Mouse (Mus musculus) liver, adult (tissue): ENCODE results near the gene Dtnbp1.

Experiments used
- GATA4 ChIP-seq: IDR thresholded peaks from 2 replicates; pipeline ENCODE4 v1.6.1; 2014; ENCODE audit warnings: mild to moderate bottlenecking, low read length; ENCODE audit not compliant: insufficient replicate concordance

The Dtnbp1 gene

DNA sequence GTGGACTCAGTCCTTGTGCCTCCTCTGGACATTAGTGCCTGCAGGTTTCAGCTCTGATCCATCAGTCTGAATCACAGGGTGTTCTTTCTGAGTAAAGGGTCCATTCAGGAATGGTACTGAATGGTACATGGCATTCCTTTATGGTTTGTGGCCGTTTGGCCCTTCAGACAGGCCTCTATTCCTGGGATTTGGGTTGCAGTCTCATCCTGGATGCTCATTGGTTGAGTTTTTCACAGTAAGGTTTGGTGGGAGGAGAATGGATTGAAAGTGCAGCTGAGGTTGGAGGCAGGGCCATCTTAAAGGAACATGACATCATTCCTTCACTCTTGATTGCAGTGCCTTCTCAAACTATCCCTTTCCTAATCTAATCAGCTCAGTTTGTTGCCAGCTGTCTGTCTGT, 93.2 kb downstream of the Dtnbp1 start:
- no peak for TF ChIP-seq GATA4

DNA sequence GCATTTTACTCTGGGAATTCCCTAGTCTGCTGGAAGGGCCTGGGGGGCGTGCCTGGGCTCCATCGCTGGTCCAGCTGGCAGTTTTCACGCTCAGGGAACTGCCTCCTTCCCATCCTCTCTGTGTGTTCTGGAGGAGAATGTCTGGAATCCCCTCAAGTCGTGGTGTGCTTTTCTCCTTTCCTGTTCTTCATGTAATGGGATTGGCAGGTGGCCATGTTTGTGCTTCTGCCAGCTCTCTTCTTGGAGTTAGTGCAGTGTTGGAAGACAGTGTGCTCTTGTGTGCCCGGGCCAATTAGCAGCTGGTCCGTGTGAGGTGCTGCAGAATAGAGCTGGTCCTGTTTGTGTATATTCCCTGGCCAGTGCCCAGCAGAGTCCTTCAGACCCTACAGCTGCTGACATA, 94.2 kb downstream of the Dtnbp1 start:
- no peak for TF ChIP-seq GATA4

DNA sequence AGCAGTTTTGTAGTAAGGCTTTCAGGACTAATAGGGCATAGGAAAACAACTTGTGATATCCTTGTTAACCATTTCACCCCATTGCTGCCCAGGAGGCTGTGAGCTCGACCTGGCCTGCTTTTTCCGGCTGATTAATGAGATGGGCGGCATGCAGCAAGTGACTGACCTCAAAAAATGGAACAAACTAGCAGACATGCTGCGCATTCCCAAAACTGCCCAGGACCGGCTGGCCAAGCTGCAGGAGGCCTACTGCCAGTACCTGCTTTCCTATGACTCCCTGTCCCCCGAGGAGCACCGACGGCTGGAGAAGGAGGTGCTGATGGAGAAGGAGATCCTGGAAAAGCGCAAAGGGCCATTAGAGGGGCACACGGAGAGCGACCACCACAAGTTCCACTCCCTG, 95.8 kb downstream of the Dtnbp1 start:
- TF ChIP-seq GATA4: no peak

DNA sequence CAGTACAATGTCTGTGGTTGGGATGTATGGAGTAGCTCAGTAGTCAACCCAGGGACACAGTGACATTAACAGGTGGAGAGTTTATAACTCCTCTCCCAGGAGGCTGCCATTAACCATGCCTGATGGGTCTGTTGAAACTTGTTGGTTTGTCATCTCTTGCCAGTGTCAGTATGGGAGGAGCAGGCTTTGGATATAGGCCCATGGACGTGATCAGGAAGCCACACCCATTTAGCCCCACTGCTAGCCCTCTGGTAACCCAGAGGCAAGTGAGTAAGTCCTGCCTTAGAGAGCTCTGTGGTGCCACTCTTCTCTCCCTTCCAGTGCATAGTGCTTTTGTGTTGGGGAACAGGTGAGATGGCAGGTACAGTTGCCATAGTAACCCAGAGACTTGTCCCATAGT, 97.7 kb downstream of the Dtnbp1 start:
- no peak for TF ChIP-seq GATA4

DNA sequence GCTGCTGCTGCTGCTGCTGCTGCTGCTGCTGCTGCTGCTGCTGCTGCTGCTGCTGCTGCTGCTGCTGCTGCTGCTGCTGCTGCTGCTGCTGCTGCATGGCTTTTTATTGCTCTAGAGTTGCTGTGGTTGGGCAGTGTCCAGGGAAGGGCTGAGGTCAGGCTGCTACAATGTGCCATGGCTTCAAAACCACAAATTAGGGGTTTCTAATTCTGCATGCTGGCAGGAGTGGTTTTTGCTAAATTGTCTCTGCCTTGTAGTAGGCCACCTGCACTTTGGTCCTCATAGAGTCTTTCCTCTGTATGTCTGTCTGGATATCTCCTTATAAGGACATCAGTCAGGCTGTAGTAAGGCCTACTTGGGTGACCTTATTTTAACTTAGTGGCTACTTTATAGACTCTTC, 98.5 kb downstream of the Dtnbp1 start:
- TF ChIP-seq GATA4: no peak

DNA sequence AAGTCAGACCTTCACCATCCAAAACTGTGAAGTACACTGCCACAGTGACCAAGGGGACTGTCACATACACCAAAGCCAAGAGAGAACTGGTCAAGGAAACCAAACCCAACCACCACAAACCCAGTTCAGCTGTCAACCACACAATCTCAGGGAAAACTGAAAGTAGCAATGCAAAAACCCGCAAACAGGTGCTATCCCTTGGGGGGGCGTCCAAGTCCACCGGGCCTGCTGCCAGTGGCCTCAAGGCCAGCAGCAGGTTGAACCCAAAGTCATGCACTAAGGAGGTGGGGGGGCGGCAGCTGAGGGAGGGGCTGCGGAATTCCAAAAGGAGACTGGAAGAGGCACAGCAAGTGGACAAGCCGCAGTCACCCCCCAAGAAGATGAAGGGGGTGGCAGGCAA, 99.6 kb downstream of the Dtnbp1 start:
- no peak for TF ChIP-seq GATA4

DNA sequence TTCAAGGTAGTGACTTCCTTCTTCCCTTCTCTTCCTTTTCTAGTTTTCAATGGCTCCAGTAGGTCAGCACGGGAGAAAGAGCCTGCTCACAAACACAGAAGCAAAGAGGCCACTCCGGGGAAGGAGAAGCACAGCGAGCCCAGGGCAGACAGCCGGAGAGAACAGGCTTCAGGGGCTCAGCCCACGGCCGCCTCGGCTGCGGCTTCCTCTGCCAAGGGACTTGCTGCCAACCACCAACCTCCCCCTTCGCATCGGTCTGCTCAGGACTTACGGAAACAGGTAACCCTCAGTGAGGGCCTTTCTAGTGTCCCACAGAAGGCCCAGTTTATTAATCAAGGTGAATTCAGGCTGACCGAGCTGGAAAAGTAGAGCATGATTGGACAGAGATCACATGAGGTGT, 105.7 kb downstream of the Dtnbp1 start:
- TF ChIP-seq GATA4: no peak

DNA sequence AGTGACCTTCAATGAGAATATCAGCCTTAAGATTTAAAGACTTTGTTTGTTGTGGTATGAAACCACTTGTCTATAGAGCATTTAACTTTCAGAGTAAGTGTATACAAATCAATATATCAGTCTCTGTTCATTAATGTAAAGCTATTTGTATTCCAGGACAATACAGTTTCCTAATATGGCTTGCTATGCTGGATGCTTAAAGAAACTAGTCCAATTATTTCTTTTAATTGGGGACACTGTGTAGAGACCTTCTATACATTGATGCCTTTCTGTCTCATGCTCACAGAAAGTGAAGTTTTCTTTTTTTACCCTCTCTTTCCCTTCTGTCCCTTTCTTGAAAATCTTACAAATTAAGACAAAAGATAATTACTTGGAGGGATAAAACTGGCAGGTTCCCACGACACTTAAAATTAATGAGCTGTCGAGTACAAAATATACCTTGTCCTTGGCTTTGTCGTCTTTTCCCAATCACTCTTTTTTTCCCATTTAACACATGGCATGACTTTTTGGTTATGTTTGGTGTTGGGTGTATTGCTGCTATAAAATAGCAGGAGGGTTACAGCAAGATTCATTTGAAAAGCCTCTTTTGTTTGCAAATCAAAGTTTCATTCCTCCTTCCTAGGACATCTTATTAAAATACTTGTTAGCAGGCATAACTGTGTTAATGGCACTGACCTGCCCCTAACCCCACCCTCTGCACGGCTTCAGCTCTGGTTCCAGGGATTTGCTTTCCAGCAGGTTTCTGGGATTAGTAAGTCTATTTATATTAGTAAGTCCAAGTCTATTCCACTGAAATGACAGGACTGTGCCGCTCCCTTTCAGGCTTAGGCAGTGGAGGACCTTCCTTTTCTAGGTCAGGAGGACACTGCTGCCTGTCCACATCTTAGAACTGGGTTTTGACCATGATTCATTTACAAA, 109.9 kb downstream of the Dtnbp1 start:
- no peak for TF ChIP-seq GATA4

DNA sequence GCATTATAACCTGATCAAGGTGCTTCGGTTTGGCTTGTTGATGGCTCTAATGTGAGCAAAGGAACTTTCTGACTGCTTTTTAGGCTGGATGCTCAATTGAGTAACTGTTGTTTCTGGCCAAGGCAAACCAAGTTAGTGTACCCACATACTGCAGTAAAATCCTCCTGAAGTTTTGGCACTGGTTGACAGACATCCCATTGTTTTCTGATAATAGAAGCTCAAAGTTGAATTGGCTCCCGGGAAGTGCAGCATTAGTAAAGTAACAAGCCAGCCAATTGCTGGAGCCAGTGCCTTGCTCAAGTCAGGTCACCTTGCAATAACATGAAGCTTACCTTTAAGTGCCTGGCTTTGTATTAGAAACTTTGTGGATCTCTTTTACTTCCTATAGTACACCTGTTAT, 111.3 kb downstream of the Dtnbp1 start:
- TF ChIP-seq GATA4: no peak

DNA sequence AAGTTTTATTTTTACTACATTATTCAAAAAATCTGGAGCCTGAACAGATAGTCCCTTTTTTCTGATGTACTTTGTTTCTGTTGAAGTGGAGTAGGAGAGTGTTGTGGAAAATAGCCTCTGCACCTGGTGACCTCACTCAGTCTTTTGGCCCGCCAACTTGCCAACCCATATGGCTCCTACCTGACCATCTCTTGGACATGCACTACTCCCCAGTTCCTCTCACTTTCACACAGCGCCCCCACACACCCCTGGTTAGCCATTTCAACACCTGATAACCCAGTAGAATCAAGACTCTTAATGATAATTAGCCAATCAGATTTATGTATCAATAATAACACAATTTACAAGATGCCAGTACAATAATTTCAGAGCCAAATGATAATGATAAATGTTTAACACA, 115.7 kb downstream of the Dtnbp1 start:
- no peak for TF ChIP-seq GATA4

DNA sequence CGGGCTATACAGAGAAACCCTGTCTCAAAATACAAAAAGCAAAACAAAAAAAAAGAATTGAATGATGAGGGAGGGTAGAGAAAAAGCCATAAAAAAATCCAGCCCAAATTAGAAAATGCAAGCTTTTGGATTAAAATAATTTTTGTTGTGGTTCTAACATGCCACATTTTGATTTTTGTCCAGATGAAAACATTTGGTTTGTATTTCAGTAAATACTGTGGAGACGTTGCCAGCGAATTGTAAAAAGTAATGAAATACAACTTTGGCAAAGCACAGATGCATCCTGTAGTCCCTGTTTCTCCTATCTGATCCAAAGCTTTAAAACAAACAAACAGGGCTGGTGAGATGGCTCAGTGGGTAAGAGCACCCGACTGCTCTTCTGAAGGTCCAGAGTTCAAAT, 120.9 kb downstream of the Dtnbp1 start:
- no peak for TF ChIP-seq GATA4

DNA sequence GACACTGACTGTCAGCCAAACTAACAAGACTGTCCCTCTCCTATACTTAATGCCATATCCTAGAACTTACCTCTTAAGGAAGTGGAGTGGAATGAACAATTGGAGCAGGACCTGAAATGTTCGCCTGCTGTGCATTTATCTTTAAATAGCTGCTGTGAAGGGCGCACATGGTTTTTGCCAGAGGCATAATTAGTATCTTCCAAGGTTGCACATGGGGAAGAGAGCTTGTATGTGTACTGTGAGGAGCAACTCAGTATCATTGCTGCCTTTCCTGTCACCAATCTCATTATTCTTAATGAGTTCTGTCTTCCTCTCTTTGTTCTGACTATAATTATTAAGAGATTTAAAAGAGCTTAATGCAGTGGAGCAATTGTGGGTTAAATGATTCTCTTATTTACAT, 125.1 kb downstream of the Dtnbp1 start:
- no peak for TF ChIP-seq GATA4
